Mouse (Mus musculus): Measurements from ENCODE around the gene Zfp719. TPM values are rescaled to one million over a fixed set of nuclear protein-coding genes. Genes with fewer than 3 reads are reported as not detected.

Gene Zfp719
- total RNA-seq (2014; rRNA removed) (10.8 and 11.6 TPM in 2 replicates), polyA plus RNA-seq (2015; fragmentation: Nextera tagmentation; extraction: Ambion mirVana) (4.7 and 5.3 TPM in 2 replicates)

GRCm38 (mm10) chr7:43579440-43580171 lies at the start of gene Zfp719:
Zfp719 (plus strand) TSS chr7:43579610.
- peak within 1 kb of the TSS; percentile 74 for H3K9ac ChIP-seq (replicated peaks; ENCODE audit: low read length)
- peaks cover 14% of the 10 kb centered on the region for H3K4me1 ChIP-seq (ENCODE audit: insufficient read depth, low read length)
- H3K4me3 ChIP-seq (ENCODE audit: low read length) = peak within 1 kb of the TSS; percentile 69
- DNase-seq (ENCODE audit: low spot score) = peak; percentile 98
- H3K27ac ChIP-seq = peak within 1 kb of the TSS; percentile 95
- TF ChIP-seq CTCF (IDR thresholded peaks at IDR 0.05; ENCODE audit: low read depth) = no peak; the same call in 1 of the 2 replicates
- H3K9me3 ChIP-seq (ENCODE audit: low read length) = no peaks in the 10 kb centered on the region
- H3K4me2 ChIP-seq (ENCODE audit: low read depth, low read length) = peak within 1 kb of the TSS; percentile 81
- under 1% methylated on average over 37 of the region's 37 CpGs for WGBS
- H3K36me3 ChIP-seq (ENCODE audit: insufficient read depth, low read length) = peaks cover 9% of the 10 kb centered on the region
- no peaks in the 10 kb centered on the region for H3K27me3 ChIP-seq (ENCODE audit: insufficient read depth, low read length)
- ATAC-seq = peak; percentile 97

DNA sequence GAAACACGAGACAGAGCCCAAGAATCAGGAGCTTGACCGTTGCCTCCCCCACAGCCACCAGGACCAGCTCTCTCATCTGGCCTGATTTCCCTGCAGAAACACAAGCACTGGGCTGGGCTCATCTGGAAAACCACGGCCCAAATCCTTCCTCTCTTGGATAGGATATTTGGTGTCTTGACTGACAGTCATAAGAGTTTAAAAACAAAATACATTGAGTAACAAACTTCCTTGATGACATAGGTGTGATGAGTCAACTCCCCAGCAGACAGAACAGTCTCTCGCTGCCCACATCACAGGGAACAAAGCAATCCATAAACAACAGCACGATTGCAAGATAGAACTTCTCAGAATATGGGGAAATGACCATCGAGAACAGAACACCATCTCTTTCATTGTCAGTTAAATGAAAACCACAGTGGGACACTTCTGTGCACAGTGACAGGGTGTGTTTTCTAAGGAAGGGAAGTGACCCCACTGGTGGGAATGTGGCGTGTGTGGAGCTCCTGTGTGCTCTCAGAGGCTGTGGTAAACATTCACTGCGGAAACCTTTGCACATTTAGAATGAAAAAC lies 49.1 kb upstream of the Zfp719 start:
- no peak for TF ChIP-seq CTCF (IDR thresholded peaks at IDR 0.05; ENCODE audit: low read depth)
- Histone ChIP-seq H3K9ac (replicated peaks; ENCODE audit: low read length) (no peak overlapping the region), H3K4me2 (ENCODE audit: low read depth, low read length) (no peak overlapping the region), H3K27me3 (ENCODE audit: insufficient read depth, low read length) (no peaks in the 10 kb centered on the region), H3K9me3 (ENCODE audit: low read length) (no peaks in the 10 kb centered on the region), H3K4me3 (ENCODE audit: low read length) (no peak overlapping the region), H3K4me1 (ENCODE audit: insufficient read depth, low read length) (no peaks in the 10 kb centered on the region), H3K27ac (no peak overlapping the region), H3K36me3 (ENCODE audit: insufficient read depth, low read length) (no peaks in the 10 kb centered on the region)
- DNase-seq (ENCODE audit: low spot score) (no peak), ATAC-seq (no peak)
- WGBS = 68% methylated on average over 8 of the region's 8 CpGs

DNA sequence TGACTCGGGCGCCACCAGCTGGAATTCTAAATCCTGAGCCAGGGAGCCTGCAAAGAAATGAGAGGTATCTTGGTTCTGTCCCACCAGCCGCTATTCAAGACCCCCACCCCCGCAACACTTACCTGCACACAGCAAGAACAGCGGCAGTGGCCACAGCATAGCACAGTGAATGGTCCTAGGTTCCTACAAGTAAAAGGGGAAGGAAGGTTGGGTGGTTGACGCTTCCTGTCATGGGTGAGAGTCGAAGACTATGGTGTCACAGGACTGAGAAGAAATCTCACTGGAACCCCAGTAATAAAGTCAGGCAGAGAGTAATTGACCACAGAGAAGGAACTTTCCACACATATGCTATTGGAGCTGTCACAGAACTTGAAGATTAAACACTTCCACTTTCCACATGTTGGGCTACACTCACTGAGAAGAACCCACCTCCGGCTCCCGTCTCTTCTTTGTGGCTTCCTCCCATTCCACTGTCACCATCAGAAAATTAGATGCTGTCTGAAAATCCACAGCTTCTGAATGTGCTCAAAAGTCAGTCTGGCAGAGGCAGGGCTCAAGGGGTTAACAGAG lies 46.4 kb upstream of the Zfp719 start:
- ATAC-seq (no peak), DNase-seq (ENCODE audit: low spot score) (no peak)
- H3K4me1 ChIP-seq (ENCODE audit: insufficient read depth, low read length) = no peaks in the 10 kb centered on the region
- no peak overlapping the region for H3K9ac ChIP-seq (replicated peaks; ENCODE audit: low read length)
- no peaks in the 10 kb centered on the region for H3K36me3 ChIP-seq (ENCODE audit: insufficient read depth, low read length)
- no peak overlapping the region for H3K4me3 ChIP-seq (ENCODE audit: low read length)
- H3K4me2 ChIP-seq (ENCODE audit: low read depth, low read length) = no peak overlapping the region
- no peaks in the 10 kb centered on the region for H3K9me3 ChIP-seq (ENCODE audit: low read length)
- no peak for TF ChIP-seq CTCF (IDR thresholded peaks at IDR 0.05; ENCODE audit: low read depth)
- WGBS = 89% methylated on average over 9 of the region's 9 CpGs
- H3K27me3 ChIP-seq (ENCODE audit: insufficient read depth, low read length) = no peaks in the 10 kb centered on the region
- H3K27ac ChIP-seq = no peak overlapping the region

GRCm38 (mm10) chr7:43538524-43538923 lies 40.9 kb upstream of the Zfp719 start:
- H3K27ac ChIP-seq = no peak overlapping the region
- H3K4me1 ChIP-seq (ENCODE audit: insufficient read depth, low read length) = no peaks in the 10 kb centered on the region
- H3K4me3 ChIP-seq (ENCODE audit: low read length) = no peak overlapping the region
- ATAC-seq = no peak
- H3K36me3 ChIP-seq (ENCODE audit: insufficient read depth, low read length) = no peaks in the 10 kb centered on the region
- no peaks in the 10 kb centered on the region for H3K9me3 ChIP-seq (ENCODE audit: low read length)
- WGBS = 72% methylated on average over 4 of the region's 4 CpGs
- no peaks in the 10 kb centered on the region for H3K27me3 ChIP-seq (ENCODE audit: insufficient read depth, low read length)
- TF ChIP-seq CTCF (IDR thresholded peaks at IDR 0.05; ENCODE audit: low read depth) = no peak
- no peak for DNase-seq (ENCODE audit: low spot score)
- H3K4me2 ChIP-seq (ENCODE audit: low read depth, low read length) = no peak overlapping the region
- no peak overlapping the region for H3K9ac ChIP-seq (replicated peaks; ENCODE audit: low read length)

GRCm38 (mm10) chr7:43544225-43544977 lies 35.0 kb upstream of the Zfp719 start, which contains the start of gene Cd33:
Cd33 (minus strand) TSS chr7:43544428.
- no peak within 1 kb of the TSS for H3K27ac ChIP-seq
- TF ChIP-seq CTCF (IDR thresholded peaks at IDR 0.05; ENCODE audit: low read depth) = no peak
- 76% methylated on average over 7 of the region's 7 CpGs for WGBS
- H3K9ac ChIP-seq (replicated peaks; ENCODE audit: low read length) = no peak within 1 kb of the TSS
- no peak for DNase-seq (ENCODE audit: low spot score)
- H3K27me3 ChIP-seq (ENCODE audit: insufficient read depth, low read length) = no peaks in the 10 kb centered on the region
- no peak for ATAC-seq
- H3K4me3 ChIP-seq (ENCODE audit: low read length) = no peak within 1 kb of the TSS
- no peak within 1 kb of the TSS for H3K4me2 ChIP-seq (ENCODE audit: low read depth, low read length)
- H3K4me1 ChIP-seq (ENCODE audit: insufficient read depth, low read length) = no peaks in the 10 kb centered on the region
- H3K9me3 ChIP-seq (ENCODE audit: low read length) = no peaks in the 10 kb centered on the region
- H3K36me3 ChIP-seq (ENCODE audit: insufficient read depth, low read length) = no peaks in the 10 kb centered on the region

DNA sequence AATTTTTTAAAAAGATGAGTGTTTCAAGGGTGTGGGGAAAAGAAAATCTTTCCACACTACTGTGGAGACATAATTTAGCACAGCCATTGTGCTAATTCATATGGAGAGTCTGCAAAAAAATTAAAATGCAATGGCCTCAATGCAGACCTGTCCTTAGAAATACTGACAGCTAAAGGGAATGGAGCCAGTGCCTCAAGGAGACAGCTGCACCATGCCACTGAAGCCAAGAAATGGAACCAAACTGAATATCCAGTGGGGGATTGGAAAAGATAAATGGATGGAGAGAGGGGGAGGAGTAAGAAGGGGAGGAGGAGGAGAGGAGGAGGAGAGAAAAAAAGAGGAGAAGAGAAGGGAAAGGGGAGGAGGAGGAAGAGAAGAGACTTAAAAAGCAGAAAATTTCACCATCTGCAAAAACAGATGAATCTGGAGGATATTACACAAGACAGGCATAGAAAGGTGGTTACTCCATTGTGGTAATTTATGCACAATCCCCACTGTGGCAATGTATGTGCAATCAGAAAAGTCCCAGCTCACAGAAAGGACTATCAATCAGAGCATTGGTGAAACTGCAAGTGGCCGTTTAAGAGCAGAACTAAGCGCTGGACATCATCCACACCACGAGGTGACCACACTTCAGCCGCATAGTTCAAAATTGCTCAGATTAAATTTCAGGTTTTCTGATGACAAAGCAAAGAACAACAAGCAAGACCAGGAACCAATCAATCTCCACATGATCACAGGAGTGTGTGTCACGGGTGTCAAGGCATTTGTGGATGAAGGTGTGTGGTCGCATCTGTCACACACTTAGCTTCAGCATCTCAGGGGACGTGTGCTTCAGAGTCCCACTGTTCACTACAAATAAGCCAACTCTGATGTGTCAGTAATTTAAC lies 33.5 kb upstream of the Zfp719 start:
- peak; percentile 8 for DNase-seq (ENCODE audit: low spot score)
- no peak for TF ChIP-seq CTCF (IDR thresholded peaks at IDR 0.05; ENCODE audit: low read depth)
- Histone ChIP-seq H3K36me3 (ENCODE audit: insufficient read depth, low read length) (no peaks in the 10 kb centered on the region), H3K4me1 (ENCODE audit: insufficient read depth, low read length) (no peaks in the 10 kb centered on the region), H3K9ac (replicated peaks; ENCODE audit: low read length) (no peak overlapping the region), H3K27ac (no peak overlapping the region), H3K4me3 (ENCODE audit: low read length) (no peak overlapping the region), H3K4me2 (ENCODE audit: low read depth, low read length) (no peak overlapping the region), H3K9me3 (ENCODE audit: low read length) (no peaks in the 10 kb centered on the region), H3K27me3 (ENCODE audit: insufficient read depth, low read length) (no peaks in the 10 kb centered on the region)
- 66% methylated on average over 7 of the region's 7 CpGs for WGBS
- ATAC-seq = no peak
